Mouse (Mus musculus): ENCODE results near the gene Ywhag. TPM values are rescaled to one million over a fixed set of nuclear protein-coding genes. Genes with fewer than 3 reads are reported as not detected.

Ywhag gene
- polyA plus RNA-seq, 1 experiment from 2014 or later, result 431 TPM

Other genes starting within 250 kb of the Ywhag start
- 76.3 and 82.0 TPM in 2 replicates for gene Tmem120a, start 190.2 kb downstream of the Ywhag start, polyA plus RNA-seq (2014; fragmentation: Nextera tagmentation; extraction: Ambion mirVana)
- gene Styxl1, start 156.2 kb downstream of the Ywhag start, polyA plus RNA-seq (2014; fragmentation: Nextera tagmentation; extraction: Ambion mirVana), result 0.76 TPM in 1 of 2 replicates, not detected in the other
- gene Mdh2, start 156.1 kb downstream of the Ywhag start, polyA plus RNA-seq (2014; fragmentation: Nextera tagmentation; extraction: Ambion mirVana), result 680 and 694 TPM in 2 replicates
- gene Srrm3, start 127.7 kb downstream of the Ywhag start, polyA plus RNA-seq (2014; fragmentation: Nextera tagmentation; extraction: Ambion mirVana), result 61.0 and 65.9 TPM in 2 replicates
- gene Hspb1, start 46.7 kb downstream of the Ywhag start, polyA plus RNA-seq (2014; fragmentation: Nextera tagmentation; extraction: Ambion mirVana), result 7.8 and 11.4 TPM in 2 replicates
- 1.0 and 1.4 TPM in 2 replicates for gene Ssc4d, start 39.9 kb upstream of the Ywhag start, polyA plus RNA-seq (2014; fragmentation: Nextera tagmentation; extraction: Ambion mirVana)
- gene Zp3, start 45.5 kb upstream of the Ywhag start, polyA plus RNA-seq (2014; fragmentation: Nextera tagmentation; extraction: Ambion mirVana), result 0.29 TPM in 1 of 2 replicates, not detected in the other
- gene Dtx2, start 60.2 kb upstream of the Ywhag start, polyA plus RNA-seq (2014; fragmentation: Nextera tagmentation; extraction: Ambion mirVana), result 18.9 and 23.3 TPM in 2 replicates
- not detected in 2 replicates for gene Upk3b, start 103.9 kb upstream of the Ywhag start, polyA plus RNA-seq (2014; fragmentation: Nextera tagmentation; extraction: Ambion mirVana)
- gene Upk3bl, start 119.9 kb upstream of the Ywhag start, polyA plus RNA-seq (2014; fragmentation: Nextera tagmentation; extraction: Ambion mirVana), result not detected in 2 replicates
- 15.0 and 19.8 TPM in 2 replicates for gene Rasa4, start 149.3 kb upstream of the Ywhag start, polyA plus RNA-seq (2014; fragmentation: Nextera tagmentation; extraction: Ambion mirVana)
- gene Polr2j, start 182.0 kb upstream of the Ywhag start, polyA plus RNA-seq (2014; fragmentation: Nextera tagmentation; extraction: Ambion mirVana), result 219 and 251 TPM in 2 replicates
- 17.5 and 20.7 TPM in 2 replicates for gene Lrwd1, start 201.5 kb upstream of the Ywhag start, polyA plus RNA-seq (2014; fragmentation: Nextera tagmentation; extraction: Ambion mirVana)
- 17.6 and 18.4 TPM in 2 replicates for gene Alkbh4, start 201.5 kb upstream of the Ywhag start, polyA plus RNA-seq (2014; fragmentation: Nextera tagmentation; extraction: Ambion mirVana)
- gene Orai2, start 236.1 kb upstream of the Ywhag start, polyA plus RNA-seq (2014; fragmentation: Nextera tagmentation; extraction: Ambion mirVana), result 34.0 and 41.0 TPM in 2 replicates

Data from neural tube, embryonic 14.5 days (tissue).